Mouse (Mus musculus) CD4-positive naive resting alpha-beta T cell, adult 57 days (primary cell): ENCODE results near the gene Omg. TPM values are rescaled to one million over a fixed set of nuclear protein-coding genes. Genes with fewer than 3 reads are reported as not detected.

Experiments used
- total RNA-seq: library from RNA; stranded (reverse); gene quantifications from one replicate; pipeline ENCODE4 v1.2.4, GENCODE M21; 2023

Omg gene
- total RNA-seq, result not detected

GRCm38 (mm10) chr11:79503845-79504244 is at the start of gene Omg:
Gene Omg, minus strand, starts transcription at chr11:79504084.

GRCm38 (mm10) chr11:79530333-79530761 is 26.5 kb upstream of the Omg start, which contains the start of the genes Evi2 and Evi2a:
Gene Evi2, minus strand, starts transcription at chr11:79530589.
Gene Evi2a, minus strand, starts transcription at chr11:79530609.

GRCm38 (mm10) chr11:79523560-79524309 is 19.9 kb upstream of the Omg start, which contains the start of gene Evi2b:
Gene Evi2b, minus strand, starts transcription at chr11:79523762.

Other genes starting within 250 kb of the Omg start
- gene Wsb1, start 249.4 kb downstream of the Omg start, total RNA-seq, result 128 TPM
- 2.6 TPM for gene Gm9964, start 207.2 kb downstream of the Omg start, total RNA-seq
- gene Nf1, start 164.4 kb downstream of the Omg start, total RNA-seq, result 27.1 TPM
- 69.1 TPM for gene Evi2b, start 19.7 kb upstream of the Omg start, total RNA-seq
- 4.7 TPM for gene Evi2, start 26.5 kb upstream of the Omg start, total RNA-seq
- 21.0 TPM for gene Evi2a, start 26.5 kb upstream of the Omg start, total RNA-seq
- 41.3 TPM for gene Rab11fip4, start 87.1 kb upstream of the Omg start, total RNA-seq